Comparison of ENCODE assay signal across 16 mouse cellular contexts in the genomic region with DNA sequence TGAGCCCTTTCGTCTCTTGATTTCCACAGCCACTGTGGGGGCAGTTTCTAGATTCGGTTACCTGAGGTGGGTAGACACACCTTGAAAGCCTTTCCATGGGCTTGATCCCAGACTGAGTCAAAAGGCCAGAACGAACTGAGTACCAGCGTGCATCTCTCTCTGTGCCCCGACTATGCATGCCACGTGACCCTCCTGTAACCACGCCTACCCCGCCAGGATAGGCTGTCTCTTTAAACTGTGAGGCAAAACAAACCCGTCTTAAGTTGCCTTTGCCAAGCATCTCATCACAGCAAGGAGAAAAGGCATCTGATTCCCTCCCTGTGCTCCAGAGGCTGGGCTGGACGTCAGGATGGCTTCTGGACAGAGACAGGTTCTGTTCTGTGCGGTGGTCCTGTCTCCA.
DNase-seq lines count a peak whose midpoint lies in the region; ATAC-seq and TF ChIP-seq lines count a peak whose summit lies in the region.
"Had no signal": no experiment of that assay in that cellular context is flagged by ENCODE, and none has a peak within 500 bp of the region (broad histone marks: within the 10 kb centered on the region; RNA-seq: fewer than 3 reads in every experiment).

No protein-coding gene starts in this region.

- TF ChIP-seq CTCF in lung, embryonic 14.5 days (IDR thresholded peaks at IDR 0.05; ENCODE audit: low read depth): no peak
- TF ChIP-seq CTCF in C2C12 (IDR thresholded peaks at IDR 0.05; ENCODE audit: control insufficient read depth, insufficient read depth, insufficient read length): no peak

- H3K27ac ChIP-seq in lung, embryonic 14.5 days (ENCODE audit: low read depth): no peak overlapping the region
- no peak overlapping the region for H3K27ac ChIP-seq in embryonic facial prominence, embryonic 14.5 days (replicated peaks; ENCODE audit: low read depth, low read length)
- H3K27ac ChIP-seq in hindbrain, embryonic 16.5 days (ENCODE audit: low read depth, low read length): no peak overlapping the region
- H3K27ac ChIP-seq: liver, embryonic 14.5 days; macrophage had no signal

- no peaks in the 10 kb centered on the region for H3K79me3 ChIP-seq in C2C12 (ENCODE audit: low read depth)

- 39% methylated on average over 11 of the region's 11 CpGs for WGBS in lung, embryonic 14.5 days
- WGBS in embryonic facial prominence, embryonic 14.5 days: 42% methylated on average over 11 of the region's 11 CpGs
- WGBS in hindbrain, embryonic 16.5 days: 55% methylated on average over 11 of the region's 11 CpGs

- DNase-seq in embryo, embryonic 10 days (ENCODE audit: low spot score): peak; percentile 48
- DNase-seq in embryo, embryonic 9.5 days (ENCODE audit: extremely low spot score): no peak
- DNase-seq in lung, embryonic 14.5 days: peak; percentile 23
- no peak for DNase-seq in lung, postnatal 25 days (ENCODE audit: low spot score)
- peak; percentile 38 for DNase-seq in embryonic facial prominence, embryonic 14.5 days (ENCODE audit: low spot score)
- DNase-seq in left cerebral cortex, adult 9 months (ENCODE audit: low spot score in 2 of 2): no peak
- DNase-seq: gastrocnemius, postnatal 14 days; kidney, postnatal 25 days; left cerebral cortex, postnatal 4 days; midbrain, embryonic 14.5 days; spleen, adult 18-20 months had no signal

- no peaks in the 10 kb centered on the region for H3K9me3 ChIP-seq in lung, embryonic 14.5 days (ENCODE audit: low read depth, low read length)
- no peaks in the 10 kb centered on the region for H3K9me3 ChIP-seq in embryonic facial prominence, embryonic 14.5 days (ENCODE audit: control insufficient read depth, low read length)
- no peaks in the 10 kb centered on the region for H3K9me3 ChIP-seq in hindbrain, embryonic 16.5 days (ENCODE audit: control insufficient read depth, low read length)

- no peak for ATAC-seq in lung, embryonic 14.5 days (ENCODE audit: insufficient read depth)
- no peak; the same call in 1 of the 2 replicates for ATAC-seq in embryonic facial prominence, embryonic 14.5 days (ENCODE audit: low read depth)
- ATAC-seq in hindbrain, embryonic 16.5 days: no peak

- H3K36me3 ChIP-seq in lung, embryonic 14.5 days (ENCODE audit: insufficient read depth): no peaks in the 10 kb centered on the region
- H3K36me3 ChIP-seq in C2C12 (ENCODE audit: control insufficient read depth, insufficient read depth): no peaks in the 10 kb centered on the region
- no peaks in the 10 kb centered on the region for H3K36me3 ChIP-seq in embryonic facial prominence, embryonic 14.5 days (ENCODE audit: control insufficient read depth, insufficient read depth, low read length)
- no peaks in the 10 kb centered on the region for H3K36me3 ChIP-seq in hindbrain, embryonic 16.5 days (ENCODE audit: control insufficient read depth, insufficient read depth, low read length)

- H3K4me3 ChIP-seq in lung, embryonic 14.5 days (ENCODE audit: low read depth, low read length): no peak overlapping the region
- no peak overlapping the region for H3K4me3 ChIP-seq in C2C12 (ENCODE audit: insufficient read depth, poor library complexity, severe bottlenecking)
- H3K4me3 ChIP-seq in embryonic facial prominence, embryonic 14.5 days (ENCODE audit: low read depth, low read length): no peak overlapping the region
- no peak overlapping the region for H3K4me3 ChIP-seq in hindbrain, embryonic 16.5 days (ENCODE audit: low read length)

- no peaks in the 10 kb centered on the region for H3K79me2 ChIP-seq in C2C12 (ENCODE audit: control insufficient read depth, insufficient read depth)

- no peak overlapping the region for H3K9ac ChIP-seq in lung, embryonic 14.5 days
- no peak overlapping the region for H3K9ac ChIP-seq in embryonic facial prominence, embryonic 14.5 days (ENCODE audit: low read depth, low read length)
- no peak overlapping the region for H3K9ac ChIP-seq in hindbrain, embryonic 16.5 days (ENCODE audit: low read depth, low read length)
- H3K9ac ChIP-seq: liver, embryonic 14.5 days had no signal

- H3ac ChIP-seq in C2C12 (ENCODE audit: control insufficient read depth, insufficient read length, low read depth): no peak overlapping the region

- no peak overlapping the region for H3K4me2 ChIP-seq in lung, embryonic 14.5 days
- H3K4me2 ChIP-seq in embryonic facial prominence, embryonic 14.5 days (ENCODE audit: low read depth, low read length): no peak overlapping the region
- H3K4me2 ChIP-seq in hindbrain, embryonic 16.5 days (ENCODE audit: low read length): no peak overlapping the region
- H3K4me2 ChIP-seq: heart, embryonic 11.5 days had no signal

- H3K4me1 ChIP-seq in lung, embryonic 14.5 days (ENCODE audit: insufficient read depth): no peaks in the 10 kb centered on the region
- peaks cover 6% of the 10 kb centered on the region; the same call in 1 of the 2 replicates for H3K4me1 ChIP-seq in embryonic facial prominence, embryonic 14.5 days (ENCODE audit: control insufficient read depth, insufficient read depth, low read length)
- no peaks in the 10 kb centered on the region for H3K4me1 ChIP-seq in hindbrain, embryonic 16.5 days (ENCODE audit: control insufficient read depth, insufficient read depth, low read depth, low read length)

- H3K27me3 ChIP-seq in lung, embryonic 14.5 days (ENCODE audit: insufficient read depth, low read length): no peaks in the 10 kb centered on the region
- no peaks in the 10 kb centered on the region for H3K27me3 ChIP-seq in C2C12 (ENCODE audit: control insufficient read depth, insufficient read depth, insufficient read length)
- H3K27me3 ChIP-seq in embryonic facial prominence, embryonic 14.5 days (replicated peaks; ENCODE audit: control insufficient read depth, insufficient read depth, low read length): no peaks in the 10 kb centered on the region
- H3K27me3 ChIP-seq in hindbrain, embryonic 16.5 days (replicated peaks; ENCODE audit: control insufficient read depth, insufficient read depth, low read length): 0 out of 2 replicates have a peak, but pooled peaks cover 2% of the 10 kb centered on the region

TF ChIP-seq in C2C12, 6 proteins besides CTCF, POLR2A, EP300 and RAD21:
- TF ChIP-seq USF1 (IDR thresholded peaks at IDR 0.05; ENCODE audit: low read depth) (peak; percentile 61), FOSL1 (IDR thresholded peaks at IDR 0.05; ENCODE audit: insufficient read depth, low read length, poor library complexity, severe bottlenecking) (no peak)

Comparison
In these comparisons a context has a peak if more than half of its experiments do, and no peak if none do; other contexts are left out.
1. DNase-seq: peak in embryo, embryonic 10 days (single experiment), lung, embryonic 14.5 days (single experiment) and embryonic facial prominence, embryonic 14.5 days (single experiment); none in embryo, embryonic 9.5 days (single experiment), lung, postnatal 25 days (single experiment) and left cerebral cortex, adult 9 months (0 of 2).